Mouse (Mus musculus): ENCODE results near the gene Fam217a.

DNA sequence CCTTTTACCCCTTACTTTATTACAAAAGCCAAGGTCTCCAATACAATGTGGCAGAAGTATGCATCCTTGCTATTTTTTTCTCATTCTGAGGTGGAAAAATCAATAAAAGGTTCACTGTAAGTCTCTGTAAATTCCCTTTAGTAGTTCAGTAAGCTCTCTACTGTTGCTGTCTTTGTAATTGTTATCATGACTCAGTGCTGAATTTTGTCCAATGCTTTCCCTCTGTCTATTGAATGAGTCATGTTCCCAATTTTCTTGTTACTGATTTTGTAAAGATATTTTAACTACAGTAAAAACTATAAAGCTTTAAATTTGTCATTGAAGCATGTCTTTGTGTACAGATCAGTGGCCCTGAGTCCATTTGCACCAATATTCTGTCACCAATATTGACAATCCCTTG lies 18.3 kb upstream of the Fam217a start:
- TF ChIP-seq POLR2A (IDR thresholded peaks at IDR 0.05; ENCODE audit: extremely low read depth, insufficient read depth, low read length) (no peak), CTCF (IDR thresholded peaks at IDR 0.05; ENCODE audit: low read depth, low read length) (no peak)

Measured in liver, adult 2 months (tissue).